Mouse (Mus musculus) Muller cell, postnatal 12 days (primary cell): ENCODE data around the gene Wipf1.

Source experiments
- DNase-seq: peaks from one replicate; pipeline ENCODE4 v3.0.0-alpha.2; 2015; ENCODE audit errors: inconsistent ontology term

The Wipf1 gene

GRCm38 (mm10) chr2:73385641-73386355 is 143.7 kb downstream of the Wipf1 start:
- peak; percentile 18 for DNase-seq

- no peak for DNase-seq
Observed at GRCm38 (mm10) chr2:73385172-73385571, 144.4 kb downstream of the Wipf1 start.

- DNase-seq: no peak
Observed at GRCm38 (mm10) chr2:73380298-73380975, 149.1 kb downstream of the Wipf1 start.

- DNase-seq: no peak
Observed at GRCm38 (mm10) chr2:73379656-73380055, 149.9 kb downstream of the Wipf1 start.
